Mouse (Mus musculus): ENCODE results near the gene Ptprt.
"Not testable (repeated sequence)": the region's sequence is repeated elsewhere in the genome, so short reads cannot be mapped to it uniquely, and the experiment has no call there.

Ptprt gene

DNA sequence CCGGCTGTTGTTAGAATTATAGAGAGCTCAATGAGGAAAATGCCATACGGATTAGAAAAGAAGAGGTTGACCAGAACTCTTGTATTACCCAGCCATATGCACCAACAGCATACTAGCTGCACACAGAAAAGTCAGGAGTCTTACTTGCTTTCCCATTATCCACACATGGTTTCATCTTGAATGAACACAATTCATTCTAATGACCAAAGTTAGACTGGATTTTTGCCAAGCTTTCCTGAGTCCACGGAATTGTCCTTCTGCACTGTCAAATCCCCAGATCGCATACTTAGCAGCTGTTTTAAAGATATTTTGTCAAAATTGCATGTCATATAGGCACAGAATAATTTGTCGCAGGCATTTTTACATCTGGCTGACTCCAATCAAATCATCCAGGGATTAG, 463.6 kb downstream of the Ptprt start:
- DNase-seq: no peak

DNA sequence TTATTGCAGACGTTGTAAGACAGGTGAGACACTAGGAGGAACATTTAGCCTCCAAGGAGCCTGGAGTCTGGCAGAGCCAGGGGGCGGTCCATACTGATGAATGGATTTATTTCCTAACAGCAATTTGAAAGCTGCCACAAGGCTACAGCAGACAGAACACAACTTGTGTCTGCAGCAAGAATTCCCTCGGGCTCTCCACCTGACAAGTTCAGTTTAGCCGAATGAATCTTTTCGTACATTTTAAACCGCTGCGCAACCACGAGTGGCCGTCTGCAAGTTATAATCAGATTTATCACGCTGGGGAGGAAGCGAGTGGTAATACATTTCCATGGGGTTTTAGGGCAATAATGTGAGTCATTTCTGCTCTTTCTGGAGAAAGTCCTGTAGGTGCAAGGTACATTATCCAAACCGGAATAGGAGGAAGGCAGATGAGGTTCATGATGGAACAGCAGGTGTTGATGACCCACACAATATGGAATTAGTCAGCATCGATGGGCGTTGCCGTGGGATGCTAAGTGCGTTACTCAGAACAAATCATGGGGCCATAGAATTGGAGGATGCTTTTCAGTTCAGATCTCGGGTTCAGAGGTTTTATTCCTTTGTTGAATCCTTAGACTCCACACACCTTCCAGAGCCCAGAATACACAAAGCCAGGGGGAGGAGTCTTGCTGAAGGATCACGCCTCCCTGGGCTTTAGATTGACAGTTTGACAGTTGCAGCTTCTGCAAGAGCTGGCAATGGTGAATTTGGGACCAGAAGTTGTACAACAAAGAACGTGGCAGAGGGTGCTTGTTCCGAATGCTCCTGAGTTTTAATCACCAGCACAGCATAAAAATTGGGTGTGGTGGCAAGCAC, 478.1 kb downstream of the Ptprt start:
- DNase-seq: no peak

DNA sequence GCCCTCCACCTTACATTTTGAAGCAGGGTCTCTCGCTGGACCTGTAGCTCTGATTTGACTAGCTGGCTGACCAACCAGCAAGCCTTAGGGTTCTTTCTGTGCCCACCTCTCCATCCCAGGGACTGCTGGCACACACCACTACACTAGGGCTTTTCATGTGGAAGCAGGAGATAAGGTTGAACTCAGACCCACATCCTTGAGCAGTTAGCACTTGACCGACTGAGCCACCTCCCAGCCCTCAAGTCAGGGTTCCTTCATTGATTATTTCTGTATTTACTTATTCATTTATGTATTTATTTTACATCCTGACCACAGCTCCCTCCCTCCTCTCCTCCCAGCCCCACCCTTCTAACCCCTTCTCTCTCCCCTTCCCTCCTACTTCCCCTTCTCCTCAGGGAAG, 479.1 kb downstream of the Ptprt start:
- no peak for DNase-seq

DNA sequence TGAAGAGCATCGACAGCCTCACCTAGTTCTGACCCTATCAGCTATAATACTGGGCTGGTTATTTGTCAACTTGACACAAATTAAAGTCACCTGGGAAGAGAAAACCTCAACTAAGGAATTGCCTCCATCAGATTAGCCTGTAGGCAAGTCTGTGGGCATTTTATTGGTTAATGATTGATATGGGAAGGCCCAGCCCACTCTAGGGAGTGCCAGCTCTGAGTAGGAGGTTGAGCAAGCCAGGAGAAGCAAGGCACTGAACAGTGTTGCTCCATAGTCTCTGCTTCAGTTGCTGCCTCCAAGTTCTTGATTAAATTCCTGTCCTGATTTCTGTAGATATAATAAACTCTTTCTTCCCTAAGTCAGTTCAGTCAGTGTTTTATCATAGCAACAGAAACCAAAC, 488.4 kb downstream of the Ptprt start:
- DNase-seq: no peak

DNA sequence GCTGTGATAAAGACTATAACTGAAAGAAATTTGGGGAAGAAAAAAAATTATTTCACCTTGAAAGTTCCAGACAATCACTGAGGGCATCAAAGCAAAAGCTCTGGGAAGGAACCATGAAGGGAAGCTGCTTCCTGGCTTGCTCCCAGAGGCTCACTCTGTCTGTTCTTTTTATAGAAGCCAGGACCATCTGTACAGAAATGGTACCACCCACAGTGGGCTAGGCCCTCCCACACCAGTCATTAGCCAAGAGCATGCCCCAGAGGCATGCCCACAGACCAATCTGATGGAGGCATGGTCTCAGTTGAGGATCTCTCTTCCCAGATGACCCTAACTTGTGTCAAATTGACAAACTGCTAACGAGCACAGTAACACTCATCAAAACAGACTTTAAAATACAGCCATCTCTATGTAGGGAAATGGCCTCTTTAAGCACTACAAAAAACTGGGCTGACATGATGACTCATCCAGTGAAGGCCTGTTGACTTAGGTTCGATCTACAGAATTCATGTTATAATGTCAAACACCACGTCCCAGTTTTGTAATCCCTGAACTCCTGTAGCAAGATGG, 519.0 kb downstream of the Ptprt start:
- DNase-seq: peak; percentile 60 to 63

DNA sequence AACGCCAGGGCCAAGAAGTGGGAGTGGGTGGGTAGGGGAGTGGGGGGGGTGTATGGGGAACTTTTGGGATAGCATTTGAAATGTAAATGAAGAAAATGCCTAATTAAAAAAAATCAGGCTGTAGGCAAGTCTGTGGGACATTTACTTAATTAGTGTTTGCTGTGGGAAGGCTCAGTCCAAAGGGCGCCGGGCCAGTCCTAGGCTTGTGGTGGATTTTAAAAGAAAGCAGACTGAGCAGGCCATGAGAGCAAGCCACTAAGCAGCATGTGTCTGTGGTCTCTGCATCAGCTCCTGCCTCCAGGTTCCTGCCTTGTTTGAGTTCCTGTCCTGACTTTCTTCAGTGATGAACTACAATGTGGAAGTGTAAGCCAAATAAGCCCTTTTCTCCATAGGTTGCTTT, 524.8 kb downstream of the Ptprt start:
- not testable (repeated sequence) for DNase-seq

DNA sequence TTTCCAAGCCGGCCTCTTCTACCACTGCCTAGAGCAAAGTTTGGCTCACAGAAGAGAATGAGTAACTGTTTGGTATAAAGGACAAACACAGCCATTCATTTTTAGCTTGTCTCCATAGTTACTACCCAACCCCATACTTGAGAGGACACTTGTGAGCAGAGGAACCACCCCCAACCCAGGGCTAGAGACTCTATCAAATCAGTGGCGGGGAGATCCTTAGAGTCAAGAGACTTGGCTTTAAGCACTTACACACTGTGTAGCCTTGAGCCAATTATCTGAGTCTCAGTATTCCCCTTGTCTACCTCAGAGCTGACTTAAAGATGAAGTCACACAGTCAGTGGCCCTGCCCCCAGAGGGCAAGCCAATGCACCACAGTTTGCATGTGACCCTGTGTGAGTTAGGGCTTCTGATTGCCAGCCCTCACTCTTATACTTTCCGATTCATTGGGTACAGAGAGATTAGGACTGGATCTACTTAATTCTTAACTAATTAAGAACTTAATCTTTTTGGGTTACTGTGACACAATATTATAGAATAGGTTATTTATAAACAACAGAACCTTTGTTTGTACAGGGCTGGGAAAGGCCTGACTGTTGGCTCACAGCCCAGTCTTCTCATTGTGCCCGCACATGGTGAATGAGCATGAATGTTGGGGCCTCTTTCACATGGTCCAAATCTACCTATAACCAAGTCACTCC, 529.2 kb downstream of the Ptprt start:
- DNase-seq: peak in 1 of 2 experiments; percentile 15

DNA sequence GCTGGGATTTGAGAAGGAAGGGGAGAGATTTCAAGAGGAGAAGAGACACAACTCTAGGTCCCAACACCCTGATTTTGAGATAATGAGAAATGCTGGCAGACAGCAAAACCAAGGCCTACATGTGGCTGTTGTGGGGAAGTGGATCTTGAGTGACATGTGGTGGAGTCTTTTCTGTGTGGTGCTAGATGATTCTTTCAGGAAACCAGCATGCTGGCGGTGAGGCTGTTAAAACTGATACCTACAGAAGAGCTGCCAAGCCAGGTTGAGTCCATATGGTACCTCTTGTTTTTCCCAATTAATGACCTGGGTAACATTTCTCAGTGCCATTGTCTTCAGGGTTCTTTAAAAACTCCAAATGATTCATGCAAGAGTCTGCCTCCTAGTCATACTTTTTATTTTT, 531.1 kb downstream of the Ptprt start:
- DNase-seq: peak in 1 of 2 experiments; percentile 26

DNA sequence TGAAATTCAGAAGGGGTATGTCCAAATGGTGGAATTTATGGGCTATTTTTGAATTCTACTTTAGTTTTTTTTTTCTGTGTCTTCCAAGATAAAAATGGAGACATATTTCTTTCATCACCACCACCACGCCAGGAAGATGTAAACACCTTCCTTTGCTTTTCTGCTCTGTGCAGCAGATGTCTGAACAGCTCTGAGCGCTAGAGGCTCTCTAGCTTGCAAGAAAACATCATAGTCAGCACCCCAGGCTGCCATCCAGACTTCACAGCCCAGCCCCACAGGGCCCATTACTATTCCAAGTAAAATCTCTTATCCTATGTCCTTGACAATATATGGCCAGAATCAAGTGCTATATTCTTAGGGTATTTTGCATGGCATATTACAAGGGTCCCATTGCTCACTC, 542.9 kb downstream of the Ptprt start:
- DNase-seq: no peak

DNA sequence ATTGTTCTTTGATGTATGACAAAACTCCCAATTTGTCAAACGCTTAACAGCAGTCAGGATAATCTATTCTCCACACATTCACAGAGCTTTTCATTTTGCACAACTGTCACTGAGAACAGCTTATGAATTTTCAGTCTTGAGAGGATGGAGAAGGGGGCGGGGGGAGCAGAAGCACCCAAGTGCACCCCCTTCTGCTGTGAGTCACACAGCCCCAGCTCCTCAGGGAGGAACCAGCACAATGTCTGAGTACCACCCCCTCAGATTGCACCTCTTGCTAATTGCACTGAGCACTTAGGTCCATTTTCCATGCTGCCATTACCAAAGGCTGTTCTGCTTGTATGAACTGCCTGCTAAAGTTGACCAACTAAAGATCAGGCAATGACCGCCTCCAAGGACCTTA, 578.6 kb downstream of the Ptprt start:
- no peak for DNase-seq

DNA sequence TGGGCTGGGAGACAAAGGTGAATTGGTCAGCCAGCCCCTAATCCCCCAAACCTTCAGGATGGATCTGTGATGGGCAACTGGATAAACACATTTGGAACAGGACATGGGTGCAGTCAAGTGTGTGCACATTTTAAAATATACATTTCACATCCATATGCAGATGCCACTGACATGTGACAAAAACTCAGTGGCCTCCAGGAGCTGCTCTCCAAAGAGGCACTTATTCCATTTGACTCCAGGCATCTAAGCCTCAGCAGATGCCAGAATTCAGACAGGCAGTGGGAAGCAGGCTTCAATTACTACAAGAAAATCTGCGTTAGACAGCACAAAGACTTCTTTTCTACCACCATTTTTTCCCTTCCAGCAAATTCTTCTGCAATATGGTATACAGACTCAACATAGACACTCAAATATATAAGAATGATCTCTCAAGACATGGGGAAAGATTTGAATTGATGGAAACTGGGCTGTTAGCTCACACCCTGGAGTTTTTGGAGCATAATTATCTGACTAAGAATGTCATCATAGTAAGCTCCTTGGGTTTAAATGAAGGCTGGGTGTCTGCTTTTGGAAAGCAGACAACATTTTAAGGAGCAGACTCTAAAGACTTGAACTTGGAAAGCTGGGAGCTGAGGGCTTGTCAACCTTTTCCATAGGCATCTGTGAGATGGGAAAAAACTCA, 580.1 kb downstream of the Ptprt start:
- no peak for DNase-seq

DNA sequence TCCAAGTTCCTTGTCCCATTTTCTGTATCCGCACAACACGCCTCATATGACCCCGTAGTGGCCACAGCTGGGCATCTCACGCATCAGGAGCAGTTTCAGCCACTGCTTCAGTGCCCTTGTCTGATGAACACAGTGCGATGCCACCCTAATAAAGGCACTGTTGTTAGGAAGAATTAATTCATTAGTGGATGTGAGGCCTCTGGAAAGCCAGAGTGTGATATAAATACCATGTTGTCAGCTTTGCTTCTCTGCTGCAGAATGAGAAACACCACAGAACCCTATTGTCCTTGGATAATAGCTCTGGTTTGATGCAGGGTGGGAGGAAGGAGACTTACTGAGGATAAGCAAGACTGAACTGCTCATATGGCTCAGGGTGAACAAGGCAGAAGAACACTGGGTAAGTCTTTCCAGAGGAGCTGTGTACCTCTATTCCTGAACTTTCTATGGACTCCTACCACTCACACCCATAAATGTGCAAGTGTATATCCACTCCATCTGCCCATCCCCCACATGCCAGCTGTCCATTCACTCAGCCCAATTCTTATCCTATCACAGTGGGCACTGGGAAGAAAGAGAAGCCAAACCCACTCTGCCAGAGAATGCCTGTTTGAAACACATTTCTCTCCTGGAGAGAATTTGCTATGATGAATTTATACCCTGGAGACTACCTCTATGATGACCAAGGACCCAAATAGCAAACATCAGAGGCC, 582.2 kb downstream of the Ptprt start:
- peak; percentile 33 to 55 for DNase-seq

DNA sequence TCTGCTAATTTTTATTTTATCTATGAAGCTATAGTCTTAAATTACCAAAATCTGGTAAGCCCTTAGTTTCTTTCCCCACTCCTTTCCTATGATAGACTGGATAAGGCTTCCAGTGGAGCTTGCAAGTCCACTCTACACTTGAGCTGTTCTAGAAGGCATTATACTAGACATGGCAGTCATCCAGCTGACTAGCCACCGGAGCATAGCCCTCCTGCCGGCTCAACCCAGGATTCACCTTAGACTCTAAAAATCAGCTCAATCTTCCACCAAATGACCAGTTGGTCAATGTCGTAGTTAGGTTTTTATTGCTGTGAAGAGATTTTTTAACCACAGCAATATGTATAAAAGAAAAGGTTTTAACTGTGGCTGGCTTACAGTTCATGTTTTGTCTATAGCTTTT, 608.1 kb downstream of the Ptprt start:
- peak in 1 of 2 experiments; percentile 16 for DNase-seq

DNA sequence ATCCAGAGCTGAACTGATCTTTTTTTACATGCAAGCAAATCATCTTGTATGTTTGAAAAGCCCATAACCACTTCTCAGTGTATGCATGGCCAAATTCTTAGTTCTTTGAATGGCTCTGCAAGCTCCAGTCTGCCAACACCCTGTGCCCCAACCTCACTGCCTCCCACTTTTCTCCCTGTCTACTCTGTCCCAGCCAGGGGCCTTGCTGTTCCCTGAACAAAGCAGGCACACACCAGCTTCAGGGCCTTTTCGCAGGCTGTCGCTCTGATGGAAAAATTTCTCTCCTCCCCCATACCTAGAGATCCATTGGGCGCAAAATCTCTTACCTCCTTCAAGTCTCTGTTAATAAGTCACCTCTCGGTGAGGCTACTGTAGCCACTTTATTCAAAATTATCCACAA, 610.7 kb downstream of the Ptprt start:
- no peak for DNase-seq

DNA sequence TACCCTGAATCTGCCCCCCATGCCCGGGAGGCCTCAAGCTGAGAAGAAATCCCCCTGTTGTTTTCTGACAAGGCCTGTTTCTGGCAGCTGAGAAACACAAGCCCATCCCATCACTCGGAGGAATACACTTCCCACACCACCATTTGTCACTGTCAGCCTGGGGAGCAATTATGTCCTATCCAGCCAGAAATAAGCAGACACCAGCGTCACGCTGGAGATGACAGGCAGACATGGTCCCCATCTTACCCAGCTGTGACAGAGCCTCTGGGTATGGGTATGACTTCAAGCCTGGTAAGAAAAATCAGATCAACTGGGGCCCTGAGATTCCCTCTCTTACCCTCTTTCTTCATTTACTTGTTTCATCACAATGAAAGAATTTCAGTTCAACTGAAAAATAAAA, 625.3 kb downstream of the Ptprt start:
- DNase-seq: no peak

DNA sequence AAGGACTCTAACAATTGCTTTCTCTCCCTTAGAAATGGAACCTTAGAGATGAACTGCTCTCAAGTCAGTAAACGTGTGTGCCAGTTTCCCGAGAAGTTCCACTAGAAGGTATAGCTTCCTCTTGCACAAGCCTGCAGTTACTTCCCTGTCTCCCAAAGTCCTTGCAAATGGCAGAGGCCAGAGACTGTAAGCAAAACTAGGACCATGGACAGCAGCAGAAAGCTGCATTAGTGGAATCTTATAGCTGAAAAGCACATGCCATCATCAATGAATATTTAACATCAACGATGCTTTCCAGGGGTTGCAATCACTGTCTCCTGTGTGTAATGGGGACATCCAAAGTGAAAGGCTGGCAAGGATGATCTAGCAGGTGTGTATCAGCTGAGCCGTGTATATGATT, 629.3 kb downstream of the Ptprt start:
- no peak for DNase-seq

DNA sequence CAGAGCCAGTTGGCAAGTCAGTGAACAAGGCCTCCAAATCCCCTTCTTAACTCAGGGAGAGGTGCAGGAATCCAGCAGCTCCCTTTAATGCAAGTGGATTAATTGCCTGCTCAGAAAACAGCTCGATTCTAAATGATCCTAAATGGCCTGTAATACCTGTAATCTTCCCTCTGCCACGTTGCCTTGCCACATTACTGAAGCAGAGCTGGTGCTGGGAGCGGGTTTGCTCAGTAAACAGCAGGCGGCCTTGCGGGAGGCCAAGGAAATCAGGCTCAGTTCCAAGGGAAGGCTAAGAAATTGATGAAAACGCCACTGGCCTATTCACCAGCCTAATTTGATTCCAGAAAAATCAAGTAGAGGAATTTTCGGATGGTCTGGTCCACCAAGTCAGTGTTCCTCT, 659.9 kb downstream of the Ptprt start:
- peak; percentile 62 to 67 for DNase-seq

DNA sequence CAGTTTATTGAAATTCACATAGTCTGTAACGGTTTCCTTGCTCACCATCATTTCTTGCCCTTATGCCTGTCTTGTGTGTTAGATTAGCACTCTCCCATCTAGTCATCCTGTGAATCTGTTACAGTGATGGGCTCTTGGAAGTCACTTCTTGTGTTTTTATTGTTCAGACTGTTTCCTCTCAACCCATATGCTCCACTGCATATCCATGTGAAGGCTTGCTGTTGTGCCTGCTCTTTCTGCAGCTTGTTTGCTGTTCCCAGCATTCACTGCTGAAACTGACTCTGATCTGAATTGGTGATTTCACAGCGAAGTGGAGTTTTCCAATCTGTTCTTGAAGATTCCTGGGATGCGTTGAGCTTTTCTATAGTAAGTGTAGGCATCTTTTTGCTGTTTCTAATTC, 678.6 kb downstream of the Ptprt start:
- DNase-seq: no peak

DNA sequence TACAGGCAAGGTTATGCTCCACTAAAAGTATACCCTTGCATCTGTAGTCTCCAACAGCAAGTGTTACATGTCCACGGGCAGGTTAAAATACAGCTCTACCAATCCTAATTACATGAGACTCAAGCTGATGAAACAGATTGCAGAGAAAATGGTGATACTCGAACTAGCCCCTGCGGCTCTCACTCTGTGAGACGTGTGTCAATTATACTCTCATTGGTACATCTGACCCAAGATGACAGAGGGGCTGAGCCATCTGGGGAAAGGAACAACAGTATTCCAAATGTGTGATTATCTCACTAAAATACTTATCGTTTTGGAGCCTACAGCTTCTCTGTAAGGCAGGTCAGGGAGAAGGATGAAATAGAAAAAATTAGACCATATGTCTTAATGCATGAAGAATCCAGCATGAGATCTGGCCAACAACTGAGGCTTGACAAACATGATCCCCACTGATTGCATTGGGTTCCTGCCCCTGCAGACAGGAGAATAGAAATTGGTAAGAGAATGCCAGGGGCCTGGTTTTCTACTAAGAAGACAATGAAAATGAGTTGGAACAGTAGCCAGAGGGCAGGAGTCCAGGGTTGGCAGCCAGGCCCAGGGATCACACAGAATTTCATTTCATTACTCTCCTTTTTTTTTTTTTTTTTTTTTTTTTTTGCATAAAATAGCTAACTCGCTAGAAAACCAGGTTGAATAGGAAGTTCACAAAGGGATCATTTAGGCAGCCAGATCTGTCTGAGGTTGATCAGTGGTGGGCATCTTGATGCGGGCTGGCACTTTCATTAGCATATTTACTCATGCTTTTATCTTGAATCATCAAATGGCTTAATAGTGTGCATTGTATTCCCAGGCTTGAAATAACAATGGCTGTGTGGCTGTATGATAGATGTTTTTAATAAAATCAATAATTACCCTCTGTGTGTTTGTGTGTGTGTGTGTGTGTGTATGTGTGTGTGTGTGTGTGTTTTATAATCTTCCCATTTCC, 699.5 kb downstream of the Ptprt start:
- peak; percentile 76 to 82 for DNase-seq

DNA sequence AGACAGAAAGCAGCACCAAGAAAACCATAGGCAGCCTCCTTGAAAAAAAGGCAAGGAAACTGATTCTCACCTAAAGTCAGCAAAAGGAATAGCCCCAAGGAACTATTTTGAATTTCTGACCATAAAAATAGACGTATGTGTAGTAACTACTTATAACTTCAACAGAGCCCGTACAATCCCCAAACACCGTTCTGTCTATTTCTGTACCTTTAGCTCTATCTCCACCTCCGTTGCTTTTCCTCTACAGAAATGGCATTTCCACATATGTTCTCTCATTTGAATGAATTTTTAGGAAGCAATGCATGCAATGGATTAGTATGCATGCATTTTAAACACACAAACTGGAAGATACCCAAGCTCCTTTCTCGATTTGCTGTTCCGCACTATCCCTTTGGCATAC, 715.5 kb downstream of the Ptprt start:
- DNase-seq: no peak

DNA sequence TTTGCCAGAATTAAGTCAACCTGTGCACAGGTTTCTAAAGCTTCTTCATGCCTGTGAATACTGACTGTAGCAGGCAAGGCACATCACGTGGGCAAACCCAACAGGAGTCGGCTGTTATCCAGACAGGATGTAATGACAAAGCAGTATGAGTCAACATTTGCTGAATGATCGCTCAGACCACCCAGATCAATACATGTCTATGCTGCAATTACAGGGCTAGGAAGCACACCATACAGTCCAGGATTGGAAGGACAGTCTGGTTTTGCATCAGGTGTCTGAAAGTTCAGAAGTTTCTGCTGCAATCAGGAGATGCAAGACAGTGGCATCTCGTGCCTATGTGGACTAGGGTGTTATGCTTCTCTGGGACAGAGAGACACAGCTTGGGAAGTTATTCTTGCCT, 716.3 kb downstream of the Ptprt start:
- no peak for DNase-seq

DNA sequence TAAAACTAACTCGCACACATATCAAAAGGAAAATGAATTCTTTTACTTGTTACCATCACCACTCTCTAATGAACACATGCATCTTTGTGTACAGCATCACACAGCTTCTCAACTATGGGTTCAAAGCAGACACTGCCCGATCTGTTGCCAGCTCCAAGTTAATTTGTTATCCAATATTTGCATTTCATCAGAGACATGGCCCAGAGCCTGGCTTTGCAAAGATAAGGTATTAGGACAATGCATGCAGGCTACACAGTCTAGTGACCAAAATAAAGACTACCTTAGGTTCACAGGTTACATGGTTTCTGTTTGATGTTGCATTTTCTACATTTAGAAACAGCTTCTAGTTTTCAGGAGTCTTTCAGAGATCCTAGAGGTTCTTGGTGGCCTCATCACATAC, 719.0 kb downstream of the Ptprt start:
- no peak for DNase-seq
